Mouse (Mus musculus) granulocyte monocyte progenitor cell, adult 5-6 weeks (primary cell): ENCODE results near the gene Ormdl3. TPM values are rescaled to one million over a fixed set of nuclear protein-coding genes. Genes with fewer than 3 reads are reported as not detected.

Experiments used
- ATAC-seq: replicated peaks from 2 replicates; pipeline ENCODE4 v1.8.0; 2016; ENCODE audit warnings: mild to moderate bottlenecking, moderate TSS enrichment, inconsistent platforms; ENCODE audit not compliant: poor library complexity, severe bottlenecking
- total RNA-seq, 2 experiments: library from RNA; stranded (forward) in 1 of 2; stranded (reverse) in 1 of 2; fragments of 200-712, 200-1000 nt in 1 of 2; fragments of >200 nt in 1 of 2; fragmentation: Nextera tagmentation in 1 of 2; gene quantifications; 2 replicates each; pipeline ENCODE4 v1.2.3; 2014 to 2017

The Ormdl3 gene
- total RNA-seq, 2 experiments from 2014 or later: 5.9 to 7.7 TPM

- ATAC-seq: no peak
These were observed 26.2 kb downstream of the Ormdl3 start for GRCm38 (mm10) chr11:98560942-98561341.

GRCm38 (mm10) chr11:98555124-98555700 lies 32.0 kb downstream of the Ormdl3 start:
- no peak for ATAC-seq

GRCm38 (mm10) chr11:98553966-98554365 lies 33.2 kb downstream of the Ormdl3 start:
- no peak for ATAC-seq

- peak; percentile 89 for ATAC-seq
These were observed 36.0 kb downstream of the Ormdl3 start, which contains the start of gene Zpbp2 for GRCm38 (mm10) chr11:98550975-98551828. Gene Zpbp2 (plus strand): TSS chr11:98551097.

- no peak for ATAC-seq
These were observed 36.7 kb downstream of the Ormdl3 start for GRCm38 (mm10) chr11:98550311-98550974.

- ATAC-seq: no peak
These were observed 37.8 kb downstream of the Ormdl3 start for GRCm38 (mm10) chr11:98549363-98549762.

- no peak for ATAC-seq
These were observed 39.9 kb downstream of the Ormdl3 start for GRCm38 (mm10) chr11:98547308-98547693.

GRCm38 (mm10) chr11:98546529-98547307 lies 40.5 kb downstream of the Ormdl3 start:
- no peak for ATAC-seq

GRCm38 (mm10) chr11:98545711-98546231 lies 41.4 kb downstream of the Ormdl3 start, which contains the start of gene Ikzf3:
Gene Ikzf3 (minus strand): TSS chr11:98546031.
- ATAC-seq: peak; percentile 43

GRCm38 (mm10) chr11:98544890-98545677 lies 42.1 kb downstream of the Ormdl3 start:
- ATAC-seq: no peak

- no peak for ATAC-seq
These were observed 43.8 kb downstream of the Ormdl3 start for GRCm38 (mm10) chr11:98543414-98543813.

GRCm38 (mm10) chr11:98542553-98542952 lies 44.6 kb downstream of the Ormdl3 start:
- ATAC-seq: no peak

GRCm38 (mm10) chr11:98540319-98540718 lies 46.8 kb downstream of the Ormdl3 start:
- no peak for ATAC-seq

- ATAC-seq: no peak
These were observed 49.6 kb downstream of the Ormdl3 start for GRCm38 (mm10) chr11:98537480-98538034.

Other genes starting within 250 kb of the Ormdl3 start
- not detected in 2 replicates for gene Ppp1r1b, start 239.0 kb downstream of the Ormdl3 start, total RNA-seq (2014; fragmentation: Nextera tagmentation)
- not detected in 2 replicates for gene Ppp1r1b, start 239.0 kb downstream of the Ormdl3 start, total RNA-seq (2017)
- 18.4 and 24.9 TPM in 2 replicates for gene Stard3, start 229.0 kb downstream of the Ormdl3 start, total RNA-seq (2014; fragmentation: Nextera tagmentation)
- gene Stard3, start 229.0 kb downstream of the Ormdl3 start, total RNA-seq (2017): 18.2 and 27.8 TPM in 2 replicates
- not detected in 2 replicates for gene Tcap, start 203.6 kb downstream of the Ormdl3 start, total RNA-seq (2014; fragmentation: Nextera tagmentation)
- gene Tcap, start 203.6 kb downstream of the Ormdl3 start, total RNA-seq (2017): not detected in 2 replicates
- gene Pnmt, start 200.9 kb downstream of the Ormdl3 start, total RNA-seq (2014; fragmentation: Nextera tagmentation): not detected in 2 replicates
- not detected in 2 replicates for gene Pnmt, start 200.9 kb downstream of the Ormdl3 start, total RNA-seq (2017)
- gene Pgap3, start 186.9 kb downstream of the Ormdl3 start, total RNA-seq (2014; fragmentation: Nextera tagmentation): 1.3 and 3.1 TPM in 2 replicates
- gene Pgap3, start 186.9 kb downstream of the Ormdl3 start, total RNA-seq (2017): 1.4 and 2.8 TPM in 2 replicates
- gene Erbb2, start 174.9 kb downstream of the Ormdl3 start, total RNA-seq (2014; fragmentation: Nextera tagmentation): not detected in 2 replicates
- gene Erbb2, start 174.9 kb downstream of the Ormdl3 start, total RNA-seq (2017): not detected in 2 replicates
- 66.2 and 84.5 TPM in 2 replicates for gene Mien1, start 148.4 kb downstream of the Ormdl3 start, total RNA-seq (2014; fragmentation: Nextera tagmentation)
- gene Mien1, start 148.4 kb downstream of the Ormdl3 start, total RNA-seq (2017): 23.7 and 24.9 TPM in 2 replicates
- gene Grb7, start 141.0 kb downstream of the Ormdl3 start, total RNA-seq (2014; fragmentation: Nextera tagmentation): not detected in 2 replicates
- gene Grb7, start 141.0 kb downstream of the Ormdl3 start, total RNA-seq (2017): not detected in 2 replicates
- gene Ikzf3, start 41.3 kb downstream of the Ormdl3 start, total RNA-seq (2014; fragmentation: Nextera tagmentation): 0.15 TPM in 1 of 2 replicates, not detected in the other
- not detected in 2 replicates for gene Ikzf3, start 41.3 kb downstream of the Ormdl3 start, total RNA-seq (2017)
- gene Zpbp2, start 36.3 kb downstream of the Ormdl3 start, total RNA-seq (2014; fragmentation: Nextera tagmentation): 1.6 TPM in 1 of 2 replicates, not detected in the other
- not detected in 2 replicates for gene Zpbp2, start 36.3 kb downstream of the Ormdl3 start, total RNA-seq (2017)
- not detected in 2 replicates for gene Lrrc3c, start 10.9 kb upstream of the Ormdl3 start, total RNA-seq (2014; fragmentation: Nextera tagmentation)
- not detected in 2 replicates for gene Lrrc3c, start 10.9 kb upstream of the Ormdl3 start, total RNA-seq (2017)
- gene Gm12355, start 38.3 kb upstream of the Ormdl3 start, total RNA-seq (2014; fragmentation: Nextera tagmentation): 1.6 and 1.8 TPM in 2 replicates
- gene Gm12355, start 38.3 kb upstream of the Ormdl3 start, total RNA-seq (2017): 4.8 and 9.5 TPM in 2 replicates
- gene Gsdma3, start 39.0 kb upstream of the Ormdl3 start, total RNA-seq (2014; fragmentation: Nextera tagmentation): not detected in 2 replicates
- not detected in 2 replicates for gene Gsdma3, start 39.0 kb upstream of the Ormdl3 start, total RNA-seq (2017)
- not detected in 2 replicates for gene Gsdma2, start 59.4 kb upstream of the Ormdl3 start, total RNA-seq (2014; fragmentation: Nextera tagmentation)
- gene Gsdma2, start 59.4 kb upstream of the Ormdl3 start, total RNA-seq (2017): not detected in 2 replicates
- gene Gsdma, start 77.0 kb upstream of the Ormdl3 start, total RNA-seq (2014; fragmentation: Nextera tagmentation): not detected in 2 replicates
- gene Gsdma, start 77.0 kb upstream of the Ormdl3 start, total RNA-seq (2017): not detected in 2 replicates
- gene Psmd3, start 95.2 kb upstream of the Ormdl3 start, total RNA-seq (2014; fragmentation: Nextera tagmentation): 77.3 and 81.3 TPM in 2 replicates
- gene Psmd3, start 95.2 kb upstream of the Ormdl3 start, total RNA-seq (2017): 67.4 and 90.0 TPM in 2 replicates
- not detected in 2 replicates for gene Csf3, start 113.9 kb upstream of the Ormdl3 start, total RNA-seq (2014; fragmentation: Nextera tagmentation)
- gene Csf3, start 113.9 kb upstream of the Ormdl3 start, total RNA-seq (2017): not detected in 2 replicates
- gene Med24, start 142.1 kb upstream of the Ormdl3 start, total RNA-seq (2014; fragmentation: Nextera tagmentation): 57.3 and 68.2 TPM in 2 replicates
- gene Med24, start 142.1 kb upstream of the Ormdl3 start, total RNA-seq (2017): 37.6 and 42.6 TPM in 2 replicates
- gene Thra, start 153.3 kb upstream of the Ormdl3 start, total RNA-seq (2014; fragmentation: Nextera tagmentation): 39.3 and 39.5 TPM in 2 replicates
- 23.0 and 24.2 TPM in 2 replicates for gene Thra, start 153.3 kb upstream of the Ormdl3 start, total RNA-seq (2017)
- 2.3 and 2.8 TPM in 2 replicates for gene Nr1d1, start 188.0 kb upstream of the Ormdl3 start, total RNA-seq (2014; fragmentation: Nextera tagmentation)
- 1.2 TPM in 1 of 2 replicates, not detected in the other for gene Nr1d1, start 188.0 kb upstream of the Ormdl3 start, total RNA-seq (2017)
- gene Msl1, start 208.1 kb upstream of the Ormdl3 start, total RNA-seq (2014; fragmentation: Nextera tagmentation): 72.7 and 75.0 TPM in 2 replicates
- 59.8 and 70.1 TPM in 2 replicates for gene Msl1, start 208.1 kb upstream of the Ormdl3 start, total RNA-seq (2017)
- gene Casc3, start 217.5 kb upstream of the Ormdl3 start, total RNA-seq (2014; fragmentation: Nextera tagmentation): 46.1 and 46.7 TPM in 2 replicates
- 13.6 and 31.8 TPM in 2 replicates for gene Casc3, start 217.5 kb upstream of the Ormdl3 start, total RNA-seq (2017)
- 2.0 TPM in 1 of 2 replicates, not detected in the other for gene Rapgefl1, start 249.4 kb upstream of the Ormdl3 start, total RNA-seq (2014; fragmentation: Nextera tagmentation)
- gene Rapgefl1, start 249.4 kb upstream of the Ormdl3 start, total RNA-seq (2017): 0.30 TPM in 1 of 2 replicates, not detected in the other